Mouse (Mus musculus) left cerebral cortex, adult 2 months (tissue): ENCODE results near the gene Ercc6l2. TPM values are rescaled to one million over a fixed set of nuclear protein-coding genes. Genes with fewer than 3 reads are reported as not detected.

Experiments
- DNase-seq, 2 experiments: peaks; one replicate each; pipeline ENCODE4 v3.0.0; 2021 to 2022; ENCODE audit warnings: low spot score in 2 of 2, mixed read lengths in 1 of 2; ENCODE audit errors: extremely low spot score in 1 of 2
- H3K27ac ChIP-seq: fragments of 200-600 bp; 2 replicates; pipeline ENCODE4 v1.8.1; 2022
- H3K4me3 ChIP-seq: fragments of 200-600 bp; 2 replicates; pipeline ENCODE4 v1.8.1; 2022
- CTCF ChIP-seq: fragments of 200-600 bp; IDR thresholded peaks from 2 replicates; pipeline ENCODE4 v1.8.1; 2022; ENCODE audit warnings: antibody characterized with exemption, mild to moderate bottlenecking, moderate library complexity
- intact Hi-C: fragments of 180-260 bp; cut with DNase I; formaldehyde crosslinking; loops from one replicate; pipeline ENCODE4 v1.15.1; 2025
- total RNA-seq, 2 experiments: library from RNA; stranded (reverse); gene quantifications; 2 replicates each; pipeline ENCODE4 v1.2.3; 2021

The Ercc6l2 gene
- total RNA-seq, 2 experiments from 2014 or later, result 14.2 to 14.6 TPM

- Histone ChIP-seq H3K27ac (no peak overlapping the region), H3K4me3 (no peak overlapping the region)
- TF ChIP-seq CTCF, result no peak
- DNase-seq, result no peak
- intact Hi-C loops, result no loop called here
These were observed 7.8 kb upstream of the Ercc6l2 start for GRCm38 (mm10) chr13:63807233-63807632.

GRCm38 (mm10) chr13:63807979-63808378 lies 7.1 kb upstream of the Ercc6l2 start:
- TF ChIP-seq CTCF, result no peak
- no peak for DNase-seq
- H3K27ac ChIP-seq, result no peak overlapping the region
- no peak overlapping the region for H3K4me3 ChIP-seq
- intact Hi-C loops, result no loop called here

- H3K4me3 ChIP-seq, result no peak overlapping the region
- no peak for DNase-seq
- no peak for TF ChIP-seq CTCF
- intact Hi-C loops, result no loop called here
- no peak overlapping the region for H3K27ac ChIP-seq
These were observed 3.6 kb upstream of the Ercc6l2 start for GRCm38 (mm10) chr13:63811477-63811876.

- Histone ChIP-seq H3K4me3 (peak overlapping the region; percentile 79), H3K27ac (no peak overlapping the region)
- TF ChIP-seq CTCF, result no peak
- intact Hi-C loops, result loop anchor here (1.0 kb wide), 2 partner anchors 249 to 385 kb away; no protein-coding TSS in a partner anchor
- no peak for DNase-seq
These were observed 891 bp downstream of the Ercc6l2 start for GRCm38 (mm10) chr13:63815931-63816330.

- Histone ChIP-seq H3K27ac (no peak overlapping the region), H3K4me3 (no peak overlapping the region)
- DNase-seq, result no peak
- intact Hi-C loops, result no loop called here
- no peak for TF ChIP-seq CTCF
These were observed 30.7 kb downstream of the Ercc6l2 start for GRCm38 (mm10) chr13:63845758-63846157.

- DNase-seq, result no peak
- TF ChIP-seq CTCF, result no peak
- H3K4me3 ChIP-seq, result no peak overlapping the region
- no peak overlapping the region for H3K27ac ChIP-seq
- intact Hi-C loops, result no loop called here
These were observed 35.4 kb downstream of the Ercc6l2 start for GRCm38 (mm10) chr13:63850308-63851011.

GRCm38 (mm10) chr13:63872585-63873282 lies 57.7 kb downstream of the Ercc6l2 start:
- intact Hi-C loops, result no loop called here
- no peak overlapping the region for H3K27ac ChIP-seq
- TF ChIP-seq CTCF, result no peak
- H3K4me3 ChIP-seq, result no peak overlapping the region
- DNase-seq, result no peak

GRCm38 (mm10) chr13:63877138-63877537 lies 62.1 kb downstream of the Ercc6l2 start:
- no peak for TF ChIP-seq CTCF
- no peak overlapping the region for H3K27ac ChIP-seq
- DNase-seq, result no peak
- intact Hi-C loops, result no loop called here
- H3K4me3 ChIP-seq, result no peak overlapping the region

- DNase-seq, result no peak
- intact Hi-C loops, result no loop called here
- Histone ChIP-seq H3K27ac (no peak overlapping the region), H3K4me3 (no peak overlapping the region)
- TF ChIP-seq CTCF, result no peak
These were observed 64.2 kb downstream of the Ercc6l2 start for GRCm38 (mm10) chr13:63879105-63879863.

- intact Hi-C loops, result no loop called here
- H3K4me3 ChIP-seq, result no peak overlapping the region
- no peak overlapping the region for H3K27ac ChIP-seq
- DNase-seq, result no peak
- no peak for TF ChIP-seq CTCF
These were observed 64.8 kb downstream of the Ercc6l2 start for GRCm38 (mm10) chr13:63879864-63880141.

GRCm38 (mm10) chr13:63885532-63885949 lies 70.5 kb downstream of the Ercc6l2 start:
- no peak for DNase-seq
- Histone ChIP-seq H3K4me3 (no peak overlapping the region), H3K27ac (no peak overlapping the region)
- no peak for TF ChIP-seq CTCF
- intact Hi-C loops, result no loop called here

GRCm38 (mm10) chr13:63886429-63887052 lies 71.5 kb downstream of the Ercc6l2 start:
- Histone ChIP-seq H3K4me3 (no peak overlapping the region), H3K27ac (no peak overlapping the region)
- intact Hi-C loops, result no loop called here
- no peak for TF ChIP-seq CTCF
- DNase-seq, result no peak
